Mouse (Mus musculus): ENCODE results near the gene Adgrg2. TPM values are rescaled to one million over a fixed set of nuclear protein-coding genes. Genes with fewer than 3 reads are reported as not detected.

Adgrg2 gene
- polyA plus RNA-seq, 1 experiment from 2014 or later = 0.76 TPM

DNA sequence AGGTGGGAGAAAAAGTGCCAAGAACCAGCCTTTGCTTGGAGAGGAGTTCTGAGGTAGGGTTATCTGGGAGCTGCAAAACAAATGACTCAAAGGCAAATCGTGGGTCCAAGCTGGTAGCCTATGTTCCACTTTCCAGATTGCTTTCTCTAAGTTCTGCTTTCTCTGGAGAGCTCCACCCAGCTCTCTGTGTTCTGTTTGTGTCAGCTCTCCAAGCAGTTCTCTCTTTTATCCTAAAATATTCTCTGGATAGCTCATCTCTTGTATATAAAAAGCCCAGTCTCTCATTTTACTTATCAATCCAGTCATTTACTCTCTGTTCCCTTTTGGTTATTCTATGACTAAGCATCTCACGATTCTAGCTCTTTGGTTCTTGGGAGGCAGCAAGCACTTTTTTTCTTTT is 119.7 kb downstream of the Adgrg2 start:
- Histone ChIP-seq H3K4me1 (replicated peaks; ENCODE audit: control insufficient read depth, insufficient read depth, low read length) (no peaks in the 10 kb centered on the region), H3K4me2 (replicated peaks; ENCODE audit: low read depth, low read length) (no peak overlapping the region), H3K9ac (ENCODE audit: low read depth, low read length) (no peak overlapping the region), H3K36me3 (ENCODE audit: control insufficient read depth, insufficient read depth, low read length) (no peaks in the 10 kb centered on the region), H3K4me3 (ENCODE audit: low read depth, low read length) (no peak overlapping the region), H3K27me3 (ENCODE audit: control insufficient read depth, insufficient read depth, low read length) (no peaks in the 10 kb centered on the region), H3K9me3 (ENCODE audit: control insufficient read depth, low read length) (no peaks in the 10 kb centered on the region), H3K27ac (ENCODE audit: low read depth, low read length) (no peak overlapping the region)
- ATAC-seq (ENCODE audit: low FRiP score) (no peak), DNase-seq (ENCODE audit: low spot score) (no peak)
- 65% methylated on average over 2 of the region's 2 CpGs for WGBS

DNA sequence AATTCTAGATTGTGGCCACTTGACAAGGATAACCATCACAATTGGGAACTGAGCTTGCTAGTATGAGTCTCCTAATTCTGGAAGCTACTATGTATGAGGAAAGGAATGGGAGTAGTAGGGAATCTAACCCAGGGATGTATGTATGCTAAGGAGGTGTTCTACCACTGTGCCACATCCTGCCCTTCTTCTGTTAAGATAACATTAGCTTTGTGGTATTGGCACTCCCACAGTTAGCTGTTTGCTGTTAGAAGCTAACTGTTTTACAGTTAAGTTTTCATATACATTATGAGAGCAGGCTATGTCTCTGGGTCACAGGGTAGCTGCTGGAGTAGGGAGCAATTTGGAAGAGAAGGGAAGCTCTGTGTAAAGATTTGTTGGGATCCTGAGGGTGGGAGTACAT is 125.5 kb downstream of the Adgrg2 start:
- Histone ChIP-seq H3K4me2 (replicated peaks; ENCODE audit: low read depth, low read length) (no peak overlapping the region), H3K27me3 (ENCODE audit: control insufficient read depth, insufficient read depth, low read length) (no peaks in the 10 kb centered on the region), H3K9me3 (ENCODE audit: control insufficient read depth, low read length) (no peaks in the 10 kb centered on the region), H3K27ac (ENCODE audit: low read depth, low read length) (no peak overlapping the region), H3K36me3 (ENCODE audit: control insufficient read depth, insufficient read depth, low read length) (no peaks in the 10 kb centered on the region), H3K4me3 (ENCODE audit: low read depth, low read length) (no peak overlapping the region), H3K4me1 (replicated peaks; ENCODE audit: control insufficient read depth, insufficient read depth, low read length) (no peaks in the 10 kb centered on the region), H3K9ac (ENCODE audit: low read depth, low read length) (no peak overlapping the region)
- ATAC-seq (ENCODE audit: low FRiP score) (no peak), DNase-seq (ENCODE audit: low spot score) (no peak)

DNA sequence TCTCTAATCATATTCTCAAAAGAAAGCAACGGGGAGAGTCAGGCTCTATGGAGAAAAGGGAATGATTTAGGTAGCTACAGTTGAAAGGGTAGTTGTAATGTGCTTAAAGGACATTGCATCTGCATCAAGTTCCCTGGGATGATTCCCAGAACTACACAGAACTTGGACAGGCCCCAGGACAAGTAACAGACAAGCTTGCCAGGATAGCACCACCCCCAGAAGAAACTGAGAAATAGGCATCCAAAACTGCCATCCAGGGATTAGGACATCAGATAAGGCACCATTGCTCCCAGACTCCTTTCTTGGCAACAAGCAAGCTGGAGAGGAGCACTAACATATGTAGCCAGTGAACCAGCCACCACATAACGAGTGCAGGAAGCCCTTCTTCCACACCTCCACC is 152.3 kb downstream of the Adgrg2 start:
- Histone ChIP-seq H3K4me2 (replicated peaks; ENCODE audit: low read depth, low read length) (no peak overlapping the region), H3K4me1 (replicated peaks; ENCODE audit: control insufficient read depth, insufficient read depth, low read length) (no peaks in the 10 kb centered on the region), H3K27ac (ENCODE audit: low read depth, low read length) (no peak overlapping the region), H3K4me3 (ENCODE audit: low read depth, low read length) (no peak overlapping the region), H3K36me3 (ENCODE audit: control insufficient read depth, insufficient read depth, low read length) (no peaks in the 10 kb centered on the region), H3K9me3 (ENCODE audit: control insufficient read depth, low read length) (no peaks in the 10 kb centered on the region), H3K27me3 (ENCODE audit: control insufficient read depth, insufficient read depth, low read length) (no peaks in the 10 kb centered on the region), H3K9ac (ENCODE audit: low read depth, low read length) (no peak overlapping the region)
- ATAC-seq (ENCODE audit: low FRiP score) = no peak
- WGBS = 86% methylated on average over 2 of the region's 2 CpGs
- no peak for DNase-seq (ENCODE audit: low spot score)

Other genes starting within 250 kb of the Adgrg2 start
- 17.8 and 19.3 TPM in 2 replicates for gene Phka2, start 111.5 kb downstream of the Adgrg2 start, polyA plus RNA-seq (2014; fragmentation: Nextera tagmentation; extraction: Ambion mirVana)

All from hindbrain, embryonic 11.5 days (tissue).